Mouse (Mus musculus) retina, postnatal 1 day (tissue): Measurements from ENCODE around the gene Spryd3.
A peak's percentile ranks its signal among the peaks of the same experiment; 100 is the strongest.

Experiments used
- DNase-seq: peaks from one replicate; pipeline ENCODE4 v3.0.0-alpha.2; 2012

The Spryd3 gene

DNA sequence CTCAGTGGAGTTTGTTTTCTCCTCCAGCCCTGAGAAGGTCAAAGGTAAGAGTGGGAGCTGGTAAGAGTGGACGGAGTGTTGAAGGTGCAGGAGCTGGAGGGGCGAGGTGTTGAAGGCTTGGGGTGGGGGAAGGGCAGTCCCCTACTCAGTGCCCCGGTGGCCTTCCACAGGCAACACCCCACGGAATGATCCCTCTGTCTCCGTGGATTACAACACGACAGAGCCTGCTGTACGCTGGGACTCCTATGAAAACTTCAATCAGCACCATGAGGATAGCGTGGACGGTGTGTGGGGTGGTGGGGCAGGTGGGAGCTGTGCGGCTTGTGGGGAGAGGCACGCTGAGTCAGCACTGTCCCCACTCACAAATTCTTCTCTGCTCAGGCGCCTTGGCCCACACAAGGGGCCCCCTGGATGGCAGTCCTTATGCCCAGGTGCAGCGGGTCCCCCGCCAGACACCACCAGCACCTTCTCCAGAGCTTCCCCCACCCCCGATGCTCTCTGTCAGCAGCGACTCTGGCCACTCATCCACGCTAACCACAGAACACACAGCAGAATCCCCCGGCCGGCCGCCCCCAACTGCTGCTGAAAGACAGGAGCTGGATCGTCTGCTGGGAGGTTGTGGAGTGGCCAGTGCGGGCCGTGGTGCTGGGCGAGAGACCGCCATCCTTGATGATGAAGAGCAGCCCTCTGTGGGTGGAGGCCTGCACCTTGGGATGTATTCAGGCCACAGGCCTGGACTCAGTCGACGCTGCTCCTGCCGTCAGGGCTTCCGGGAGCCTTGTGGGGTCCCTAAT, 25.1 kb downstream of the Spryd3 start:
- no peak for DNase-seq

DNA sequence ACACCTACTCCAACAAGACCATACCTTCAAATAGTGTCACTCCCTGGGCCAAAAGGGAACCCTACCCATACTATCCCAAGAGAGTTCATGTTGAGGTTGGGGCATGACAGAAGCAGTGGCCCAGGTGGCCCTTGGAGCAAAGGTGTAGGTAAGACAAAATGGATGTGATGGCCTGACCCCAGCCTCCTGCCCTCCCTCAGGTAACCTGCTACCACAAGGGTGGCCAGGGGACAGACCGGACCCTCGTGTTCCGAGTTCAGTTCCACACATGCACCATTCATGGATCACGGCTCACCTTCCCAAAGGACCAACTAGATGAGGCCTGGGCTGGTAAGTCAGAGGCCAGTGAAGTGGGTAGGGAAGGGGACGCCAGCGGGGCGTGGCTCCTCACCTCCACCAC, 25.8 kb downstream of the Spryd3 start:
- no peak for DNase-seq

DNA sequence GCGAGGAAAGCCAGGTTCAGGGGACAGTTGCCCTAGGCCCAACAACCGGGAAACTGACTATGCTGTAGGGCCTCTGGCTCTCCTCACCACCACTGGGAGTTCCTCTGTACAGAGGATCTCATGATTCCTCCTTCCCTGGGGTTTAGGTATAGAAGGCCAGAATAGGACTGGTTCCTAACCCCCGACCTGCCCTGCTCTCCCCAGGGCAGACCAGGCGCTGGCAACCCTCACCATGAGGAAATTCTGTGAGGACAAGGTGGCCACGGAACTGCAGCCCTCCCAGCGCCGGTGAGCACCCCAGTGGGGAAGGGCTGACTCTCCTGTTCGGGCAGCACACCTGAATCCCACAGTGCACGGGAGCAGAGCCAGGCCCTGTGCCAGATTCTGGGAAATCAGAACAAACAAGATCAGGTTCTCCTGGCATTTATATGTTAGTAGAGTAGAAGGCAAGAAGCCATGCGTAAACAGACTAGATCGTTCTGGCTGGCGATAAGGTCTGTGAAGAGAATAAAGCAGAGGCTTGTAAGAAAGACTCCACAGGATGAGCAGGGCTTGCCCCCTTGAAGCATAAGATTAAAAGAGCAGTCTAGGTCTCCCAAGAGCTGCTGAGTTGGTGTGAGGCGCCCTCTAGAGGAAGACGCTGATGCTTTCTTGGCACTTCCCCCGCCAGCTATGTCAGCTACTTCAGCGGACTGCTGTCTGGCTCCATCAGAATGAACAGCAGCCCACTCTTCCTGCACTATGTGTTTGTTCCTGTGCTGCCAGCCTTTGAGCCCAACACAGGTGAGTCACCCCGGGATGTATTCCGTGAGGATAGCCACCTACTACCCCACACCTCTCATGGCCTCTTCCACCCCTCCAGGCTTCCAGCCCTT, 27.1 kb downstream of the Spryd3 start:
- peak; percentile 87 for DNase-seq

DNA sequence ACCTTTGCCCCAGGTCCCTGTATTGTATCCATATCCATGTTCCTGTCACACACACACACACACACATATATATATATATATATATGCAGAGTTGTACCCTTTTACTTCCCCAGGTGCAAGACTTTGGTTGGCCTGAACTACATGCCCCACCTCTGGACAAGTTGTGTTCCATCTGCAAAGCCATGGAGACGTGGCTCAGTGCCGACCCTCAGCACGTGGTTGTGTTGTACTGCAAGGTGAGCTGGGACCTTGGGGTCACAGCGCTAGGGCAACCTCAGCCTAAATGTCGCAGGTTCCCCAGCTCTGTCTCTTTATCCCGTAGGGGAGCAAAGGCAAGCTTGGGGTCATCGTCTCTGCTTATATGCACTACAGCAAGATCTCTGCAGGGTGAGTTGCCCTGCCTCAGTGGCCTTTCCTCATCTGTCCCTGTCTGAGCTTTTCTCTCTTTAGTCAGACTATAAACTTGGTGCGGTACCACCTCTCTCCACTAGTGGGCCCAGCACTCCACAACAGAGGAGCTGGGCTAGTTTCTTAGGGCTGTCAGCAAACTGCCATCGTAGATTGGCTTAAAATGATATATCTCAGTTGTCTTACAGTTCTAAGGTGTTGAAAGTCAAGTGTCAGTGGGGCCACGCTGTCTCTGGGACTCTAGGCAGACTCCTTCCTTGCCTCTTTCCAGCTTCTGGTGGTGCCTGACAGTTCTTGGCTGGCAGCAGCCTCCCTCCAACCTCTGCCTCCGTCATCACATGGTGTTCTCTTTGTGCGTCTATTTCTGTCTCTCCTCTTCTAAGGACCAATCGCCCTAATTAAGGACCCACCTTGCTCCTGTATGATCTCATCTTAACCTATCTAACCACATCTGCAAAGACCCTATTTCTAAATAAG, 28.1 kb downstream of the Spryd3 start:
- peak; percentile 81 for DNase-seq

DNA sequence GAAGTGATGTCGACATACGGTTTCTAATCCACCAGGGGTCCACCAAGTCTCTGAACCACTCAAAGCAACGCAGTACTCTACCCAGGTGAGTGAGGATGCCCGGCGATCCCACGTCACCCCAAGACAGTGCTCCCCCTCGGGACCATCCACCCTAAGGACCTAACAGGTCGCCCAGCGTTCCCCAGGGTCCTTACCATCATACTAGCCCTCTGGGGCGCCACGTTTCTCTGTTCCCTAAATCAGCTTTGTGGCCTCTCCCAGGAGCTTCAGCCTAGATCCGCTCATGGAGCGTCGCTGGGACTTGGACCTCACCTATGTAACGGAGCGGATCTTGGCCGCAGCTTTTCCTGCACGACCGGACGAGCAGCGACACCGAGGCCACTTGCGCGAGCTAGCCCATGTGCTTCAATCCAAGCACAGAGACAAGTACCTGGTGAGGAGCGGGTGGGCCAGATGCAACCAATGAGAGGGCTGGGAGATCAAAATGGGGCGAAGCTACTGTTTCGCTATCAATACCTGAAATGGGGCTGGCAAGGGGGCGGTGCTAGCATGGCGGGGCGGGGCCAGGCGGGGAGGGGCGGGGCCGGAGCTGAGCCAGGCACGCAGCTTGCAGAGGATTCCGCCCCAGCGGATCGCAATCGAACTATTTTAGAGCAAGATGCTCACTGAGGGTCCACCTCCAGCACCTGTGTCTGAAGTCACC, 29.1 kb downstream of the Spryd3 start:
- DNase-seq = peak; percentile 49

DNA sequence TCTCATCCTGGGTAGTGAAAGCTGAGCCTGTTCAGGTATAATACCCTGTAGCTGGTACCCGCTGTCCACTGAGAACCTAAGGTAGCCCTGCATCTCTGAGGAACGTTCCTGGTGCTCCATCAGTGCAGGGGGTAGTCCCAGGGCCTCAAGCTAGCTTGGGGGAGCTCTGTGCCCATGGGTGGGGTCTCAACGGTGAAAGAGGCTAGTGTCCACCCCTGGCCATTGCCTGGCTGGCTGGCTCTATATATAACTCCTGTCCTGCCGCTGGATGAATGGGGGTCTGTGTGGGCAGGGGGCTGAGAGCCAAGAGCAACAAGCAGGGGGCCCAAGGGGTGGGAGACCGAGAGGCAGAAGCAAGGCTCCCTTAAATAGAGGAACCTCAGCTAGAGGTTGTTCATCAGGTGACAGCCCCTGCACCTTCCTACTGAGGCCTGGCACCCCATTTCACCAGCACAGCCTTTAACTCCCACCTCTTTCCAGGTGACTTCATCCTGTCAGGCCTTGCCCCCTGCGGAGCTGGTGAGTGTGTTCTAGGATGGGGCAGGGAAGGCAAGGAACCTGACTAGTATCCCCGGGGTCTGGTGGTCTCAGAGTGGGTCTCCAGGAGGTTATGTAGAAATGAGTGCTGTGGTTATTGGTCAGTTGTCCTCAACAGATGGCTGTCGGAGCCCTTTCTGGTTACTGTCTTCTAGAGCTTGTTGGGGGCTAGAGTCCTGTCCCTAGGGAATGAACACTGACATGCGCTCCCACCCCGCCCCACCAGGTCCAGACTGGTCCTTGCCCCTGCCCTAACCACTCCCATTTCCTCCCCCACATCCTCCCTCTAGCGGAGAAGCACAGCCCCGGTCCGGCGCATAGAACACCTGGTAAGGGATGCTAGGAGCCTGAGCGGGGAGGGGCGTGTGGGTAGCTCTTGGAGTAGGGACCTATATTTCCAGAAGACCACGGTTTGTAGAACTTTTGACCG, 30.0 kb downstream of the Spryd3 start:
- peak; percentile 40 for DNase-seq

DNA sequence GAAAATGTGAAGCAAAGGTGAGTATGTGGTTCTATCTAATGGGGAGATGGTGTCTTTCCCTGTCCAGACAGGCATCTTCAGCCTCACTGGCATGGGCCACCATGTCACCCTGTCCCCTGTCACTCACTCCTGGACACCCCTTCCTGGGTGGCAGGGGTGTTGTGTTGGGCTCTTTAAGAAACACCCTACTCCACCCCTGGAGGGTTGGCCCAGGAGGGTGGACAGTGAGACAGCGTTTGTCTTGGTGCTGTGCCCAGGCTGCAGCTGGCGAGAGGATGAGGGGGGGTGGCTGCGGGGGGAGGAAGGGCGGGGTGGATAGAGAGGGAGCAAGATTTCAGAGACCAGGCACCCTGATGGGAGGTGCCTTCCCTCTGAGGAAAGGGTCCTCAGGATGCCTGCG, 30.7 kb downstream of the Spryd3 start:
- peak; percentile 58 for DNase-seq

DNA sequence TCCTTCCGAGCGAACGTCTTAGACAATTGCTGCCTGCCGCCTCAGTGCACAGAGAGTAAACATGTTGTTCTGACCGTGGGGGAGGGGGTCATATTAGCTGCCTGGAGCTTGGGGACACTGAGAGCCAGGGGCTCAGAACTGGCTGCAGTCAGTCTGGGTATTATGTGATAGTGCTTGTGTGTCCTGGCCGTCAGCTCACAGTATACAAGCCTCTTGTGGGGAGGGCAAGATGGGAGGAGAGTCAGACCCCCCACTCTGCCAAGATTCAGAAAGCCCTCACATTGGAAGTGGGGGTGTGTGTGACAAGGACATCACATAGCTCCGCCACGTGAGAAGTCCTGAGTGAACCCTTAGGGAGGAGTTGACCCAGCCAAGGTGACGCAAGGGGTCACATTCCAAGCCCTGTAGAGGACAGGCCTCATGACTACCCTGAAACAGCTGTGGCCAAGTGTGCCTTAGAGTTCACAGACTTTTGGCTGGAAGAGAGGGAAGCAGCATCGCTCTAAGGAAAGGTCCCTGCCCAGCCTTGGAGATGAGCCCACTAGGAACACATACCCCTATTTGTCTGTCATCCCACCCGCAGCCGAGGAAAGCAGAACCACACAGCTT, 32.0 kb downstream of the Spryd3 start:
- DNase-seq = no peak

DNA sequence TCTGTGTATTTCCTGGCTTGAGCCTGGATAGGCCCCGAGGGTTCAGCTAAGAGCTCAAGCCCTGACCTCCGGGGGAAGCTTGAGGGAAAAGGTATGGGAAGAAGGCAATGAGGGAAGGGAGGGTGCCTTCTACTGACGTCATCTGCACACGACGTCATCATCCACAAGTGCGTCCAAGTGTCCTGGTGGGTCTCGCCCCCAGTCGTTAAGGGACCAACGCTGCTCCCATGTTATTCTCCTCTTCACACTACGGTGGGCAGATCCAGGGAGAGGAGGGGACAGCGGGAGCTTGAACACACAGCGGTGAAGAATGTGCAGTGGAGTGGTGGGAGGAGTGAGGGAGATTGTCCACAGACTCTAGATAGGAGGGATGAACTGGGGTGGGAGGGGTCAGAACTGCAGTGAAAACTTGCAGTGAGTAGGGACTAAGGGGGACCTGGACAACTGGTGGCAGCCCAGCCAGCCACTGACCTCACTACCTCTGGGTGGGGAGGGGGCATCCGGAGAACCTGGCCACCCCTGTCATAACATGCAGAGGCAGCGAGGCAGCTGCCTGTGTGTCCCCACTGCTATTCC, 32.6 kb downstream of the Spryd3 start:
- peak; percentile 89 for DNase-seq

DNA sequence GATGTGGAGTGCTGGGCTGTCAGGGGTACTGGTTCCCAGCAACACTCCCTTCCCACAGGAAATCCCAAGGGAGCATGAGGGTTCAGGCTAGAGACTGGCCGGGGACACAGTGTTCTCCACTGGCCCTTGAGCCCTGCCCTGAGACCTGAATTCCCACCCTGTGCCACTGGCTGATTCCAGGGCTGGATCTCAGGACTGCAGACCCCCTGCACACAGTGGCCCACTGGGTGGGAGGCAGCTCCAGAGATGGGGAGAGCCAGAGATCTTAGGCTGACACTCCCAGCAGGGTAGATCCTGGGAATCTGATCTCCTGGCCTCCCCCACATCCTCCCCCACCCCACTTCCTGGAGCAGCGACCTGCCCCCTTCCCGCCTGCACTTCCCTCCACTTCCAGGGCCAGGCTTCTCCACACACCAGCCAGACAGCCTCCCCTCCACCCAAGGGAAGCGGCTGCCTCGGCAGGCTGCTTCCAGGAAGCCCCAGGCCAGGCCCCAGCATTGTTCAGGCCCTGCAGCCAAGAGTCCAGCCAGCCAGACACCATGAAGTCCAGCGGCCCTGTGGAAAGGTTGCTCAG, 33.4 kb downstream of the Spryd3 start:
- DNase-seq = peak; percentile 41

DNA sequence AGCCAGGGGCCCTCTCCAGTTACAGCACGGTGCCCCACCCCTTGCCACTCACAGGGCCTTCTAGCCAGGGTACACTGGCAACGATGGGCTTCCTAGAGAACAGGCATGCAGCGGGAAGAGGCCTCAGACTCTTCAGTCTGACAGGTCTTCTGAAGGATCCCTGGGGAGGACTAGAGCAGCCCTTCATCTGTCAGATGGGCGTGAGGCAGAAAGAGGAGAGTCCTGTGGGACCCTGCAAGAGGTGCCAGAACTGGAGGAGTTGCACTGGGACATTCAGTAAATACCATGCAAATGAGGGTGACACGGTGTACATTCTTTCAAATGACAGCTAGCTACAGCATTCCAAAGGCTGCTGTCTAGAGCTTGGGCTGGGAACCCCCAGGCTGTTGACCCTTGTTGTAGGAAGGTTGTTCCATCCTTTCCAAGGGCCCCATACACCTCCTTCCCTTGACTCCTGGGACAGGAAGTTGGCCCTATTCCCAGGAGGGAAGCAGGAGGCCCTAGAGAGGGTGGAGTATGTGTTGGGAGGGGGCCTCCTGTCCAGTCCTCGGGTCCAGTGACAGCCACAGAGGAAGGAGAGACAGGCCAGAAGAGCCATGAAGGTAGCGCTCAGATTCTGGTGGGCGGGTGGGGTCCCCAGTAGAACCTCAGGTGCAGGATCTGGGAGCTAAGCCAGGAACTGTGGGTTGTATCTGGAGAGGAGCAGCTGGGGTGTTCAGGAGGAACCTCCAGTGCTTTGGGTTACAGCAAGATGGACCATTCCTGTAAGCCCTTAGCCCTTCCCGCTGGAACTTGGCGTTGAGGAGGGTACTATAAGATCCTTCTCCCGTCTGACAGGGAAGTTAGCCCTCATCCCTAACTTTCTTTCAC, 34.1 kb downstream of the Spryd3 start:
- peak; percentile 44 for DNase-seq

DNA sequence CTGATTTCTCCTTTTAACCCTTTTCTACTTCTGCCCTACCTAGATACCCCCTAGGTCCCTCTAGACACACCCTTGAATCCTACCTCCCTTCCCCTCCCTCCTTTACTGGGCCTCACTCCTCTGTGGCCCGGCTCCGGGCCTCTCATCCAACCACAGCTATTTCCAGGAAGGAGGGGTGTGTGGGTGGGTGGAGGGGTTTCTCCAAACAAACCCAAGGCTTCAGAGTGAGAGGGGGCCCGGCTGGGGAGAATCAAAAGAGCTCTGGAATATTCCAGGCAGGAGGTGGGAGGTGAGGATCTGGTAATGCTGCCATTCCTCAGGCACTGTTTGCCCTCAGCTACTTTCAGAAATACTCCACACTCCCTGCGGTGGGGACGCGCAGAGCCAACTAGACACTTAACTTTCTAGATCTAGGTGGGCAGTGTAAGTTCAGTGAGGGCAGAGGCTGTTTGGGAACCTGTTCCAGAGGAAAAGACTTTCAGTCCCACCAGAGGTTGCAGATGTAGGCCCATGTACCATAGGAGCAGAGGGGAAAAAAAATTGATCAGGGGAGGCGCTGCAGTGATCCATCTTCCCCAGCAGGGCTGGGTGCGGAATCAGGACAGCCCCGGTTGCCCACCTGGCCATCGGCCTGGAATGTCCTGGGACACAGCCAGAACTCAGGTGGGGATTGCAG, 34.9 kb downstream of the Spryd3 start:
- peak; percentile 45 for DNase-seq

DNA sequence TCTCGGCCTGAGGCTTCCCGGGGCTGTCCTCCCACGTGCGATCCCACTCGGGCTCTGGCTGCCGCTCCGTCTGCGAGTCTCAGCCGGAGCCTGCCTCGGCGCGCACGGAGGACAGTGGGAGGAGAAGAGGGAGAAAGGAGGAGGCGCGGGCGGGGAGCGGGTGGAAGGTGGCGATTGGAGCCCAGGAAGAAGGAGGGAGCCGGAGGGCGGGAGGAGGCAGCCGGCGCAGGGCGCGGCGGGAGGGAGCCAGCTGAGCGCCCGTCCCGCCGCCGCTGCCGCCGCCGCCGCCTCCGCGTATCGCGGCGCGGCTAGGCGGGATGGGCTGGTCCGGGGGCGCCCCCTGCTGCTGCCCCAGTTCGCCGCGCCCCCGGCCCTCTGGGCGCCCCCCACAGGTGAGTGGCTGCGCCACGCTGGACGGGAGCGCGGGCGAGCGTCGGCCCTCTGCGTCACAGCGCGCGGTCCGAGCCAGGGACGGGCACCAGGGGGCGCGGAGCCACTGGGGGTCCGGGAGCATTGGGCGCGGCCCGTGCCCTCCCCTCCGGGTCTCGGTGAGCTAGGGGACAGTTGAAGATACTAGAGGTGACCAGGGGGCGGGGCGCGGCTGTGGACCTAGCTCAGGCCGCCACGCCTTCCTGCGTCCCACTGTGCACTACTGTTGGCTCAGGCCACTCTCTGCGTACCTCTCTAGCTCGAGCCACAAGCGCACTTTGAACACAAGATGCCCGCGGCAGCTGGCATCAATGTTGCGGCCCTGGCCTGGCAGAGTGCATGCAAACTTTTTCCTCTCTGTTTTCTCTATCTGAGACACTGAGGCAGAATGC, 35.7 kb downstream of the Spryd3 start, which contains the start of gene Tns2:
Gene Tns2 (plus strand): TSS at position 253 of the 821 bp plus-strand sequence.
- peak; percentile 89 for DNase-seq

DNA sequence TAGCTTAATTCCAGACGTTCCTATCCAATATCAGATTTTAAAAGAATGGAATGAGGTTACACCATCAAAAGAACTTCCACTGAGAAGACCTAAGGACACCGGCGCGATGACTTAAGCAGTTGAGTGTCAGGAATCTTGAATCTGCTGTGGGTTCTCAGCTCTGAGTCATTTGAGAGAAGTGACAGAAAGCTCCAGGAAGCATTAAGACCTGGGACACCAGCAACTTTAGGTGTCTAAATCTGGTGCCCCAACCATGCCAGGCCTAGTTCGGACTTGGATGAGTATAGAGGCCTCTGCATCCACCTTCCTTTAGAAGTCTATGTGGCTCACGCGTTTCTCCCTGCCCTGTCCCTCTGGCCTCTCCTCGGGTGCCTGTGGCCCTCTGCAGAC, 36.3 kb downstream of the Spryd3 start:
- no peak for DNase-seq

DNA sequence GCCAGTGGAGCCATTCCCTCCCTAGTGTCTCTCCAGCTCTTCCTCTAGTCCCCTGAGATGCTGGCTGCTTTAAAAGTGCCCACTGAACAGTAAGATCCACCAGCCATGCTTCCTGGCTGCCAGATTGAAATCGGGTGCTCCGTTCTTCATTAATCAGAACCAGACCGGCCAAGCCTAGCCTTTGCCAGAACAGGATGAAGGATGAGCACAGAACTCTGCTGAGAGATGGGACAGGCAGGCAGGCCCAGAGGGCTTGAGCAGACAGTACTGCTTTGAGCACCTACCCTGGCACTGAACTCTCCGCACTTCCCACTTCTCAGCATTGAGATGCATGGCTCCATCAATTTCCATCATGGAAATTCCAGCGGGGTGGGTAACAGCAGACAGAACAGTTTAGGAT, 36.8 kb downstream of the Spryd3 start:
- DNase-seq = no peak

DNA sequence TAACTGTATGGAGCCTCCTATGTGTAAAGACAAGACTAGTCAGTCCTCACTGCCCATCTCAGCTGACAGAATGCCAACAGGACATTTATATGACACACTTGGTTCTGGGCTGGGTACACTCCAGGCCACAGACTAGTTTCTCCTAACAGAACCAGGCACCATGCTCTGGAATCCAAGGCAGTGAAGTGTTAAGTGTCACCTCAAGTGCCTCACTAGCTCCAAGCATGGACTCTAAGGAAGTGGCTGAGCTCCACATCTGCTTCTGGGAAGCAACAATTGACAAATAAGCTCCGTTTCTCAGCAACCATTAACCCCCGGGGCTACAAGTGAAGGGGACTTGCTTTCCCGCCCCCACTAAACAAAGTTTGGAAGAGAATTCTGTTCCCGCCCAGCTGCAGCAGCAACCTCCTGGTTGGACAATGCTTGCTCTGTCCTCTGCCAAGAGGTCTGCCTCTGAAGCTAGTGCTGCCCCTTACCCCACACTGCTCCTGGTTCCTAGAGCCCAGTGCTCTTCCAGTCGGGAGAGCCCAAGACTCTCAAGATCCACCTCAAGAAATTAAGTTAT, 38.0 kb downstream of the Spryd3 start:
- no peak for DNase-seq
